Mouse (Mus musculus): ENCODE measurements at regions not wholly inside any gene's neighbourhood (a gene's known extent, or its start where the extent isn't known, plus 50 kb on each side); places are given as distances from the start of the nearest gene placed in this dataset. TPM values are rescaled to one million over a fixed set of nuclear protein-coding genes. Genes with fewer than 3 reads are reported as not detected.
A peak's percentile ranks its signal among the peaks of the same experiment; 100 is the strongest.

GRCm38 (mm10) chr12:109397175-109398058 lies 55.2 kb upstream of the Dlk1 start:
- Histone ChIP-seq H3K27me3 (peaks cover 2% of the 10 kb centered on the region; the same call in 1 of the 2 replicates), H3K9me3 (replicated peaks) (no peaks in the 10 kb centered on the region), H3K9ac (no peak overlapping the region), H3K36me3 (no peaks in the 10 kb centered on the region), H3K4me1 (replicated peaks) (peaks cover 51% of the 10 kb centered on the region), H3K27ac (peak overlapping the region; percentile 3; the same call in 1 of the 2 replicates), H3K4me2 (no peak overlapping the region), H3K4me3 (no peak overlapping the region)
- ATAC-seq (replicated peaks; ENCODE audit: insufficient number of reproducible peaks, insufficient read depth, low FRiP score, low read depth) = no peak
- WGBS = 57% methylated on average over 12 of the region's 12 CpGs

GRCm38 (mm10) chr12:109398473-109398872 lies 54.1 kb upstream of the Dlk1 start:
- no peak overlapping the region for H3K9ac ChIP-seq
- H3K4me2 ChIP-seq = no peak overlapping the region
- H3K4me1 ChIP-seq (replicated peaks) = peaks cover 58% of the 10 kb centered on the region
- ATAC-seq (replicated peaks; ENCODE audit: insufficient number of reproducible peaks, insufficient read depth, low FRiP score, low read depth) = no peak
- no peaks in the 10 kb centered on the region for H3K9me3 ChIP-seq (replicated peaks)
- peak overlapping the region; percentile 56; the same call in 1 of the 2 replicates for H3K27ac ChIP-seq
- no peak overlapping the region for H3K4me3 ChIP-seq
- H3K27me3 ChIP-seq = peaks cover 2% of the 10 kb centered on the region; the same call in 1 of the 2 replicates
- H3K36me3 ChIP-seq = no peaks in the 10 kb centered on the region
- WGBS = 67% methylated on average over 7 of the region's 7 CpGs

- Histone ChIP-seq H3K9ac (no peak overlapping the region), H3K9me3 (replicated peaks) (no peaks in the 10 kb centered on the region), H3K4me2 (peak overlapping the region; percentile 54), H3K4me1 (replicated peaks) (peaks cover 56% of the 10 kb centered on the region), H3K4me3 (no peak overlapping the region), H3K36me3 (no peaks in the 10 kb centered on the region), H3K27ac (peak overlapping the region; percentile 56), H3K27me3 (no peaks in the 10 kb centered on the region)
- 0 out of 2 replicates have a peak, but pooled peaks have one; percentile 21 for ATAC-seq (replicated peaks; ENCODE audit: insufficient number of reproducible peaks, insufficient read depth, low FRiP score, low read depth)
- 6% methylated on average over 6 of the region's 6 CpGs for WGBS
These were observed 53.7 kb upstream of the Dlk1 start for GRCm38 (mm10) chr12:109398951-109399350.

DNA sequence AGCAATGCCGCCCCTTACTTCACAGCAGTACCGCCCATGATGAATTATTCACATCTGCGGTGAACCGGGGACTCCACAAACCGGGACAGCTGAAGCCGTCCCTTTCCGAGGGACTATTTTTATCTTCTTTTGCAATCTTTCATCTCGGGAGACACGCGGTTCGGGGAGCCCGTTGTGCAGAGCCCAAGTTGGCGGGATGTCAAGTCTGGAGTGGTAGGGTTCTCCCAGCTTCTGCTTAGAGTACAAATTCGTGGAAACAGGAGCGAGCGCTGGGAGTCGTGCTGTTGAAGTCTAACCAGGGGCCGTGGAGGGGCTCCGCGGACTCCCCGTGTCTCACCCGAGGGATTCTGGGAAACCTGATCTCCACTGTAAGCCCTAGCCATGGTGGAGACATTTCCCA lies 53.0 kb upstream of the Dlk1 start:
- H3K27ac ChIP-seq = peak overlapping the region; percentile 56
- H3K4me2 ChIP-seq = peak overlapping the region; percentile 54
- H3K36me3 ChIP-seq = no peaks in the 10 kb centered on the region
- 12% methylated on average over 22 of the region's 22 CpGs for WGBS
- H3K9ac ChIP-seq = 0 out of 2 replicates have a peak overlapping the region, but pooled peaks have one; percentile 4
- no peak for ATAC-seq (replicated peaks; ENCODE audit: insufficient number of reproducible peaks, insufficient read depth, low FRiP score, low read depth)
- peaks cover 56% of the 10 kb centered on the region for H3K4me1 ChIP-seq (replicated peaks)
- peak overlapping the region; percentile 19; the same call in 1 of the 2 replicates for H3K4me3 ChIP-seq
- no peaks in the 10 kb centered on the region for H3K27me3 ChIP-seq
- no peaks in the 10 kb centered on the region for H3K9me3 ChIP-seq (replicated peaks)

- peak overlapping the region; percentile 54 for H3K4me2 ChIP-seq
- ATAC-seq (replicated peaks; ENCODE audit: insufficient number of reproducible peaks, insufficient read depth, low FRiP score, low read depth) = no peak
- H3K27ac ChIP-seq = peak overlapping the region; percentile 56; the same call in 1 of the 2 replicates
- H3K4me1 ChIP-seq (replicated peaks) = peaks cover 56% of the 10 kb centered on the region
- H3K27me3 ChIP-seq = no peaks in the 10 kb centered on the region
- 0 out of 2 replicates have a peak overlapping the region, but pooled peaks have one; percentile 4 for H3K9ac ChIP-seq
- no peaks in the 10 kb centered on the region for H3K36me3 ChIP-seq
- 0 out of 2 replicates have a peak overlapping the region, but pooled peaks have one; percentile 19 for H3K4me3 ChIP-seq
- WGBS = 85% methylated on average over 7 of the region's 7 CpGs
- no peaks in the 10 kb centered on the region for H3K9me3 ChIP-seq (replicated peaks)
These were observed 52.6 kb upstream of the Dlk1 start for GRCm38 (mm10) chr12:109400041-109400440.

- no peak for ATAC-seq (replicated peaks; ENCODE audit: insufficient number of reproducible peaks, insufficient read depth, low FRiP score, low read depth)
- H3K4me1 ChIP-seq (replicated peaks) = peaks cover 56% of the 10 kb centered on the region
- H3K4me2 ChIP-seq = no peak overlapping the region
- H3K27ac ChIP-seq = peak overlapping the region; percentile 80
- no peaks in the 10 kb centered on the region for H3K36me3 ChIP-seq
- WGBS = 46% methylated on average over 15 of the region's 15 CpGs
- no peak overlapping the region for H3K4me3 ChIP-seq
- no peaks in the 10 kb centered on the region for H3K9me3 ChIP-seq (replicated peaks)
- no peak overlapping the region for H3K9ac ChIP-seq
- no peaks in the 10 kb centered on the region for H3K27me3 ChIP-seq
These were observed 51.6 kb upstream of the Dlk1 start for GRCm38 (mm10) chr12:109400936-109401586.

DNA sequence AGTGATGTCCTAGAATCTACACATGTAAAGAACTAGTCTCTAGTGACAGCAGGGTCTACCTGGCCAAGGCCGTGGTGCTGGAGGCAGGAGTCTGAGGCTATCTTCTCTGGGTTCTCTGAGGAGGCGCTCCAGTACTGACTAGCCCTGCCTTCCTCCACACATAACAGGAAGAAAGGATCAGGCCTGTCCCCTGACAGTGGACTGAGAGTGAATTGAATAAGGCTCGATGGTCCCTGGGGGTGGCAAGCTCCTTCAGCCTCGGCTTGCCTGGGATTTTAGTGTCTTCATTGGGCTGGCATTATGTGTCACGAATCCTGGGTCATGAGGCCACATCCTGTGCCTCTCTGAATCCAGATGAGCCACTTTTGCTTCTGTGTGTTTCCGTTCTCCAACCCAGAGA lies 50.9 kb upstream of the Dlk1 start:
- Histone ChIP-seq H3K27ac (peak overlapping the region; percentile 80), H3K36me3 (no peaks in the 10 kb centered on the region), H3K4me3 (no peak overlapping the region), H3K9me3 (replicated peaks) (no peaks in the 10 kb centered on the region), H3K9ac (no peak overlapping the region), H3K27me3 (no peaks in the 10 kb centered on the region), H3K4me2 (peak overlapping the region; percentile 32; the same call in 1 of the 2 replicates), H3K4me1 (replicated peaks) (peaks cover 56% of the 10 kb centered on the region)
- ATAC-seq (replicated peaks; ENCODE audit: insufficient number of reproducible peaks, insufficient read depth, low FRiP score, low read depth) = no peak
- 66% methylated on average over 6 of the region's 6 CpGs for WGBS

GRCm38 (mm10) chr12:109402226-109402625 lies 50.4 kb upstream of the Dlk1 start:
- Histone ChIP-seq H3K9me3 (replicated peaks) (no peaks in the 10 kb centered on the region), H3K4me2 (peak overlapping the region; percentile 32; the same call in 1 of the 2 replicates), H3K4me1 (replicated peaks) (peaks cover 53% of the 10 kb centered on the region), H3K36me3 (no peaks in the 10 kb centered on the region), H3K4me3 (no peak overlapping the region), H3K27ac (peak overlapping the region; percentile 80), H3K9ac (no peak overlapping the region), H3K27me3 (no peaks in the 10 kb centered on the region)
- 5% methylated on average over 9 of the region's 9 CpGs for WGBS
- ATAC-seq (replicated peaks; ENCODE audit: insufficient number of reproducible peaks, insufficient read depth, low FRiP score, low read depth) = peak; percentile 82

Small RNAs in the stretch of these regions (microRNA-seq; reads per million reads assigned to microRNA genes)
- gene Gm22234 (not detected), gene Gm25297 (not detected)
